ENCODE assay signal across 15 mouse cellular contexts in the genomic region with DNA sequence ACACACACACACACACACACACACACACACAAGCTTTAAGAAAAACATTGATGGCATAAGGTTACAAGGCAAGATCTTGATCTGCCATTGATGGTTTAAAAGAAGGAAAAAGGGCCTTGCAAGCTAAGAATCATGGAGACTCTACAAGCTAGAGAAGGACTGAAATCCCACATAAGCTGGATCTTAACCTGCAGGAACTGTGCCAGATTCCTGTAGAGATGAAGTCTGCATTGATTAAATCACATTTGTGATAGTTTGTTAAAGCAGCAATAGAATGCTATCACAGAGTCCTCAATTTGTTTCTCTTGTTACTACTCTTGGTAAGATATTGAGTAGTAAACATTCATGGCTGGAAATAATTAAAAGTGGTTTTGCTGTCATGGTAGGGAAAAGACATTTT.
"Had no signal": no experiment of that assay in that cellular context is flagged by ENCODE, and none has a peak within 500 bp of the region (broad histone marks: within the 10 kb centered on the region; RNA-seq: fewer than 3 reads in every experiment).

No protein-coding gene starts in this region.

- DNase-seq: cerebellum, adult 2 months; cerebellum, adult 8-10 months; cerebellum, adult 9-10 months; cerebellum, adult 9-11 months; cerebellum, postnatal 36 days; embryo, embryonic 11 days; forebrain, postnatal 0 days; gastrocnemius, adult 2 months; gastrocnemius, postnatal 10 days; gastrocnemius, postnatal 14 days; gastrocnemius, postnatal 25 days; gastrocnemius, postnatal 36 days; heart, adult 11 months; heart, adult 18-20 months; heart, adult 2 months had no signal
